Mouse (Mus musculus): ENCODE measurements at regions not wholly inside any gene's neighbourhood (a gene's known extent, or its start where the extent isn't known, plus 50 kb on each side); places are given as distances from the start of the nearest gene placed in this dataset.

- TF ChIP-seq NRF1 (IDR thresholded peaks at IDR 0.05; ENCODE audit: low read depth, low read length) (no peak), RCOR1 (conservative IDR thresholded peaks at IDR 0.05; ENCODE audit: low read depth, low read length) (no peak), CTCF (conservative IDR thresholded peaks at IDR 0.05 in 1 of 2, IDR thresholded peaks at IDR 0.05 in 1 of 2; ENCODE audit: low read depth in 2 of 2, low read length in 2 of 2) (no peak), ZNF384 (IDR thresholded peaks at IDR 0.05; ENCODE audit: low read depth, low read length) (no peak), ZMIZ1 (IDR thresholded peaks at IDR 0.05; ENCODE audit: low read depth, low read length) (no peak)
Measured at GRCm38 (mm10) chr1:137488226-137488625, 528.0 kb upstream of the Nr5a2 start.
